Mouse (Mus musculus) E14TG2a.4 (cell line): ENCODE data around the gene Otor.

Experiments
- CTCF ChIP-seq: conservative IDR thresholded peaks from 2 replicates; pipeline ENCODE4 v1.5.1; 2014; ENCODE audit warnings: low read length
- NANOG ChIP-seq: IDR thresholded peaks from 2 replicates; pipeline ENCODE4 v1.6.1; 2014; ENCODE audit warnings: borderline replicate concordance, low read length, mixed read lengths
- POU5F1 ChIP-seq: IDR thresholded peaks from 2 replicates; pipeline ENCODE4 v1.6.1; 2014; ENCODE audit warnings: low read length, borderline replicate concordance

DNA sequence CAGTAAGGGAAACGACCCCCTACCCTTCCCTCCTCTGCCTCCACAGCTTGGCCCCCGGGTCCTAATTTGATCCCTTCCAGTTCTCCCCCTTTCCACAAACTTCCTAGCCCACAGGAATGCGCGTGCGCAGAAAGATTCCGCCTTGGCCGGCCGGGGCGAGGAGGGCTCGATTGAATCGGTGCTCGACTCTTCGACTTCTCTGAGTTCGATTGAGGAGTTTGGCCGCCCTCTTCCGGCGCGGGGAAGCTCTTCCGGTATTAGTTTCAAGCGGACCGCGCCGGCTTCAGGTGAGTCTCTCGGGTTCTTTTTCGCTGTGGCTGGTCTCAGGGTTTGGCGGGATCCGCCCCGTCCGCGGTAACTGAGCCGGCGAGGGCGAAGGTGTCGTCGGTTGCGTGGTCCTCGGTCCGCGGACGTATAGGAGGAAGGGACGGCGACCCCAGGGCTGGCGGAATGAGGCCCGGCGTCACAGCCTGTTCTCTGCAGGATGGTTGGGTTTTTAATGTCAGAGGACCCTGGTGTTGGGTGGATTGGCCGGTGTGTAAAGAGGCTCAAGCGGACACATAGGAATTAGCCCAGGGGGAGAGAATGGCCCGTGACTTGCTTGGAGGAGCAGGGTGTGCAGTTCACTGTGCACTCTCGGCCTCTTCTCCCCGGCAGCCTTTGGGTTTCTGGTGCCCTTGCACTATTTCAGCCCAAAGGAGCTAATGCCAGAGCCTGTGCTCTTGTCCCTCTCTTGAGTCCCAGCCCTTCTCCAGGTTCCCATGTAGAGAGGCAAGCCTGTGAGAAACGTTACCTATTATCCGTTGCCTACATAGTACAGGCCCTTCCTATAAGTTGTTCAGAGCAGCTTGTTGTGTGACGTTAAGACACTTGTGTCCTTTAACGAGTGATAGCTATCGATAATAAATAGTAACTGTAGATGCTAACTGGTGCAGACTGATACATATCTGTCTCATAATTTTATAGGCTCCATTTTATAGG is 15.2 kb upstream of the Otor start, which contains the start of gene Snrpb2:
- TF ChIP-seq CTCF: no peak
- no peak for TF ChIP-seq NANOG
- no peak for TF ChIP-seq POU5F1
